Mouse (Mus musculus) layer of hippocampus, postnatal 36 days (tissue): ENCODE results near the gene Ccnd3. TPM values are rescaled to one million over a fixed set of nuclear protein-coding genes. Genes with fewer than 3 reads are reported as not detected.
"Not testable (repeated sequence)": the region's sequence is repeated elsewhere in the genome, so short reads cannot be mapped to it uniquely, and the experiment has no call there.

Source experiments
- DNase-seq, 2 experiments: peaks; one replicate each; pipeline ENCODE4 v3.0.0; 2022
- total RNA-seq, 2 experiments: library from RNA; stranded (reverse); gene quantifications; 2 replicates each; pipeline ENCODE4 v1.2.3; 2021

Gene Ccnd3
- total RNA-seq, 2 experiments from 2014 or later: 35.2 to 44.3 TPM

DNA sequence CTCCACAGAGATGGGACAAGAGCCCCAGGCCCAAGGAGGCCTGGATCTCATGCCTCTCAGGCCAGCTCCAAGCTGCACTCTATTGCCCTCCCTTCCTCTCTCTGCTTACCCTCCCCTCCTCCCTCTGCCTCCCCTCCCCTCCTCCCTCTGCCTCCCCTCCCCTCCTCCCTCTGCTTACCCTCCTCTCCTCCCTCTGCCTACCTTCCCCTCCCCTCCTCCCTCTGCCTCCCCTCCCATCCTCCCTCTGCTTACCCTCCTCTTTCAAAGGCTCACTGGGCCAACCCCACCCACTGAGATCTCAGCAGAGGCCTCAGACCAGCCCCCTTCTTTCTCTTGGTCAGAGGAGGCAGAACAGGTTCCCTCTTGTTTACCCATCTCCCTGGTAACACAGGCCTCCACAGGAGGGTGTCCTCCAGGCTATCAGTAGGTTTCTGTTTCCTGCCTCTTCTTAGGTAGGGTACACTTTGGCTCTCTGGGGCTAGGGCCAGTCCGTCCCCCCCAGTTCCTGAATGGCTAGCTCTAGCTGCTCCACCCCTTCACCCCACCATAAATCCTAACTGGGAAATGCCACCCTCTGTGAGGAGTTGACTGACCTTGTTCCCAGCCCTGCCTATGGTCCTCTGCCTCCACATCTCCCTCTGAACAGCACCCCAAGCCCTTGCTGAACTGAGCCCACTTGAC lies 20.5 kb upstream of the Ccnd3 start:
- DNase-seq: no peak

DNA sequence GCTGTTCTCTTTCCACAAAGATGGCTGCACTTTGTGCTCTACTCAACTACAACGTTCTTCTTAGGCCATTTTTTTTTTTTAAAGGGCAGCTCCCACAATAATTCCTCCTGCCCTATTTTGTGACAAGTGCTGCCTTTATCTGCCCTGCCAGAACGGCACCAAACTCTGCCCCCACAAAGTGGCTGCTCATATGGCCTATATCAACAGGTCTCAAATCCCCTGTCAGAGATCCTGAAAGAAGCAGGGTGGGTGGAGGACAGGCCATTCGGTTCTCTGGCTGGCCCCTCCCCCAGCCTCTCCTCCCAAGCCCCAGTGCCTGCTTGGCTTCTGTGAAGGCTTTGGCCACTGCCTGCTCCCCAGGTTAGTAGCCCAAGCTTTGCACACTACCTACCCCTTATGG lies 19.9 kb upstream of the Ccnd3 start:
- DNase-seq: no peak

DNA sequence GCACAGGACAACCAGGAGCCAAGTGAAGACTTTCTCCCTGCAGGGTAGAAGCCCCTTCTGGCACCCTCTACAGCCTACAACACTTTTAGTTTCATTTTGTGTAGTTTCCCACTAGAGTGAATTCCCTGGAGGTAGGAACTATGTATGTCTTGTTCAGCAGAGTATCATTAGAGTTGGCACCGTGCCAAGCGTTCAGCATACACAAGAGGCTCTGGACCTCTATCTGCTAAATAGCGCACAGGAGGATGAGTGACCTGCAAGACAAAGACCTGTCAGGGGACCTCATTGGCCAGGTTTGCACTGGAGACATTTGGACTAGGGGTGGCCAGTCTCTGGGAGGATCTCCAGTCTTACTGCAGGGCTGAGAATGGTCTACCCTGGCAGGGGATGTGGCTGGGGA lies 19.1 kb upstream of the Ccnd3 start:
- no peak for DNase-seq

DNA sequence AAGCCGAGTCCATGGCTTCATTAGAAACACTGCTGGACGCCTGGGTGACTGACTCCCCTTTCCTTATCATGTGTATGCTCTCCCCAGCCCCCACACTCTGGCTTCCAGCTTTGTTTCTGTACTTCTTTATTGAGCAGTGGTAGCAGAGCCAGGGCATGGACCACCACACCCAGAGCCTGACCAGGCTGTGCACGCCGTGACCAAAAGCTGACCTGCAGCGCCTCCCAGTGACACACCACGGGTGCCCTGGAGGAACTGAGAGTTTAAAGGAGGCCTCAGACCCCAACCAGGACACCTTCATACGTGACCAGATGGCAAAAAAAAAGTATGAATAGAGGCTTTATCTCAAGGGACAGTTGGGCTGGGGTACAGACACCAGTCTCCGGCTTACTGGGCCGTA lies 14.1 kb upstream of the Ccnd3 start:
- DNase-seq: no peak

DNA sequence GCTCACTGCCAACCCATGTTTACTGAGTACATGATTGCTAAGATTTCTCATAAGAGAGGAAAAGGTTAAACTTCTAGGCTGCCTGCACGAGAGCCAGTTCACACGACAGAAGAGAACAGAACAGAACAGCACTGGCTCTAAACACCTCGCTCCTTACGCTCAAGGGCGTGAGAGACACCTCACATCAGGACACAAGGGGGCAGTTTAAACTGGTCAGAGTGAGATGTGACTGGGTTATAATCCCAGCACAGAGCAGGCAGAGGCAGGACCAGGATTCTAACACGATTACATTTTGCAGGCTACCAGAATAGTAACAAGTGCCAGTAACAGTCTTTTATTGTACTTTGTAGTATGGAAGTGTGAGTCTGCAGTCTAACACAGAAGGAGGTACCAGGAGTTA lies 12.1 kb upstream of the Ccnd3 start:
- DNase-seq: no peak

DNA sequence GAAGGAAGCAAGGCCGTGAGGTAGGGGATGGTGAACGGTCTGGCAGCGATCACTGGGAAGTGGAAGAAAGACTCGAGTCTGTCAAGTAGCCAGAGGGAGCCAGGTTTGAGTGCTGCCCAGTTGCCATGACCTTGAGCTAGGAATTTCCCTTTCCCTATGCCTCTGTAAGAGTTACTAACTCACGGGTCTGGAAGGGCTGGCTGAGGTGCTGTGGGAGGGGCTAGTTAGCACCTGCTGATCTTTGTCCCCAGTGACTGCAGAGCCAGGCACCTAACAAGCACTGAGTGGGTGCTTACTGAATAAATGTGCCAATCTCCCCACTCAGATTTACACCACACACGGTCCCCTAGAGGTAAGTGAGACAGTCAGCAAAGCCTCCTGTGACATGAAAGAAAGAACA lies 11.2 kb upstream of the Ccnd3 start:
- no peak for DNase-seq

DNA sequence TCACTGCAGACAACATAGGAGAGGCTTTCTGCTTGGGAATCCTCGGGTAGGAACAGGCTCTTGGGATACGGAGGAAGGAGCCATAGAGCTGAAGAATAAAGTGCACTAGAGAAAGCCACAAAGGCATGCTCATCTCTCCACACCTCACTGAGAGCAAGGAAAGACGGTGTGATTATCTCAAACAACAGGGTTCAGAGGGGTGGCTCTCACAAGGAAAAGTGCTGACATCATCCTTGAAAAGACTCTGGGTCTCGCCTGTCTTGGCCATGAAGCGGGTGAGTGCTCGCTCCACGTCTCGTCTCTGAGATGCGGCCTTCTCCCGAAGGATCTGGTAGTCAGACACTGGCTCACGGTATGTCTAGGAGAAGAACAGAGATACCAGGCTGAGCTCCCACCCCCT lies 10.7 kb upstream of the Ccnd3 start:
- DNase-seq: no peak

DNA sequence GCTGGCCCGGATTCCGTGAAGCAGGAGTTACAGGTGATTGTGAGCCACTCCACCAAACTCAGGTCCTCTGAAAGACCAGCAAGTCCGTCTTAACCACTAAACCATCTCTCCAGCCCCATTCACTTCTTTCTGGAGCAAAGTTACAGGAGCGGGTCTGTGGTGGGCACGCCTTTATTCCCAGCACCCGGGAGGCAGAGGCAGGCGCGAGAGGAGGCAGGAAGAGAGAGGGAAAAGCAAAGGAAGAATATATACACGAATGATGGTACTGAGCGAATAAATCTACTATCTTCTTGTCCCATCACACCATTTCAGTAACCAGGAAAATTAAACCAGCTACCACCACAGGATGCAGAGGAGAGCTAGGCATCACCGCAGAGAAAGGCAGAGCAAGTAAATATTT lies 3.3 kb upstream of the Ccnd3 start:
- DNase-seq: no peak

DNA sequence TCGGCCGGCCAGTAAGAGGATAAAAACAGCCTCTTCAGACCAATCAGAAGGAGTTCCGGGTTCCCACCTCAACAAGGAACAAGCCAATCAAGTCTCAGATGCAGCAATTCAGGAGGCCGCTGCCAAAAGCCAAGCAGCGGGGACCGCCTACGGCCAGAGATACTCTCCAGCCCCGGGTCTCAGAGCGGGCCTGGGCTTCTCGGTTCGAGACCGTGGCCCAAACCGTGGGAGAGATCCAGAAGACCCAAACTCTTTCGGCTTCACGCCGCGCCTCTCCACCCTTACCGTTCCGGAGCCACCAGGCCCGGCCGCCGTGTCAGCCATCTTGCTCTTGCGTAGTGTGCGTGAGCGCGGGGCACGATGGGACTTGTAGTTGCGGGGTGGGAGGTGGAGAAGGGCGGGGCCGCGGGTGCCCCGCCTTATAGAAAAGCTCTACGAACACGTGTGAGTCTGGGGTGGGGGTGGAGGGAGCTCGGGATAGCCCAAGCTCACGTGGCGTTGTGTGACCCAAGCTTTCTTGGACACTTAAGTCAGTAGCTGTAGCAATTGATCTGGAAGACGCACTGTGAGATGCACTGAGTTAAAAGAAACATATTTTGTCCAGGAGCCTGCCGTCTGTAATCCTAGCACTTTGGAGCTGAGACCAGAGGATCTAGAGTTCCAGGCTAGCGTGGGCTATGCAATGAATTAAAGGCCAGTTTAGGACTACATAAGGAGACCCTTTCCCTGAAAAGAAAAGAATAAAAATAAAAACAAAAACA lies 2.7 kb upstream of the Ccnd3 start, which contains the start of gene Taf8:
TSS of gene Taf8 (minus strand) at position 347 of the 761 bp plus-strand sequence.
- DNase-seq: peak; percentile 94 to 95

DNA sequence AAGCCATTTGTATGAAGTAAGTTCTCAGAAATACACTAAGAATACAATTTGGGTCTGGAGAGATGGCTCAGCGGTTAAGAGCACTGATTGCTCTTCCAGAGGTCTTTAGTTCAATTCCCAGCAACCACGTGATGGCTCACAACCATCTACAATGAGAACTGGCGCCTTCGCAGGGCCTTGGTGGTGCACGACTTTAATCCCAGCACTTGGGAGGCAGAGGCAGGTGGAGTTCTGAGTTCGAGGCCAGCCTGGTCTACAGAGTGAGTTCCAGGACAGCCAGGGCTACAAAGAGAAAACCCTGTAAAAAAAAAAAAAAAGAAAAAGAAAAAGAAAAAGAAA lies 2.2 kb upstream of the Ccnd3 start:
- DNase-seq: not testable (repeated sequence)

DNA sequence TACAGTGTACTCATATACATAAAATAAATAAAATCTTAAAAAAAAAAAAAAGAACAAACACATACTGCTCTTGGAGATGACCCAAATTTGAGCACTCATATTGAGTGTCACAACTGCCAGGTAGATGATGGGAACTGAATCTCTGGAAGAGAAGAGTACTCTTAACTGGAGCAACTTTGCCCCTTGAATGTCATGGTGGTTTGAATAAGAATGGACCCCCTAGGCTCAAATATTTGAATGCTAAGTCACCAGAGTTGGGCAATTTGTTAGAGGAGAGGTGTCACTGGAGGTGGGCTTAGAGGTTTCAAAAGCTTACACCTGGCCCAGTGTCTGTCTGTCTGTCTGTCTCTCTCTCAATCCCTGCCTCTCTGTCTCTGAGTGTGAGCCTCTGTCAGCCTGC lies 1.2 kb upstream of the Ccnd3 start:
- no peak for DNase-seq

DNA sequence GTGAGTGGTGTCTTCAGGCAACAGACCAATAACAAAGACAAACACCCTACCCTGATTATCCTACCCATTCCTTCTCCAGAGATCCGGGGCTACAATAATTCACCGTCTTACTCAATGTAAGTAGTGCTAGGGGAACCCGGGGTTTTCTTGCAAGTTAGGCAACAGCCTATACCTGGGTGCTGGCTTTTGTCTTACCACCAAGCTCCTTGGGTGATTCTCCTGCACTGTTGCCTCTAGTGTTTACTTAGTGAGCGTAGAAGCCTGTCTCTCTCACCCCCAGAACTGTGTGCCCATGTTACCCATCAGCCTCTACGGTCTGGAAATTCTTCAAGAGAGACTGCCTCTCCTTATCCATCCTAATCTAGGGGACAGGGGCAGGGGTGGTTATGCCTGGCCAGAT lies 623 bp upstream of the Ccnd3 start:
- no peak for DNase-seq

DNA sequence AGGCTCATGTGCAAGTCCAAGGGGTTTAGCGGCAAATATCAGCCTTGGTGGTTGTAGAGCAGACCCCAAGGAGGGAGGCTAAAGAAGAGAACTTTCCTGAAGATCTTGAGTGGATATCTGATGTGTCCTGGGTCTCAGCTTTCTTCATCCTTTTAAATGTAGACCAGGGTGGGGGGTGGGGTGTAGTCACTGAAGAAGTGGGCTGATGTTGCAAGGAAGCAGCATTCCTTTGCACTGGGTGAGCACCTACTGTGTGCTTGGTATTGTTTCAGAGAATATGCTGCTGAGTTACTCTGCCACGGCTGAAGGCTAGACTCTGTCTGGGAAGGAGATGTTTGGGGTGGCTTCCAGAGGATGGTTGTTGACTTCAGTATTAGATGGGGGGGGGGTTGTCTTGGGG lies 715 bp downstream of the Ccnd3 start:
- DNase-seq: no peak

DNA sequence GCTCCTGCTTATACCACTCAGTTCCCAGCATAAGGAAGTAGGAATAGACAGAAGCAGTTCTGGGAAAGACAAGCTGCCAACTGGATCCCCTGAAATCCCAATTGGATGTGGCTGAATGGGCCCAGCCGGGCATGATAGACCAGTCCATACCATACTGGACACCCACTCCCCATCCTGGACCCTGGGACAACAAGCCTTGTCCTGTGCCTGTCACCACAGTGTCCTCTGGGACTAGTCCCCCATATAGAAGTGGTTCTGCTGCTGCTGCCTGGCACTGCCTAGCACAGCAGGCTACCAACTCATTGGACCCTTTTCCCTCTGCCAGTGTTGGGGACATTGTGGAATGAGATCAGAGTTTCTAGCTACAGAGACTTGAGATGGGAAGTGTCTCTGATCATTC lies 1.2 kb downstream of the Ccnd3 start:
- DNase-seq: no peak

DNA sequence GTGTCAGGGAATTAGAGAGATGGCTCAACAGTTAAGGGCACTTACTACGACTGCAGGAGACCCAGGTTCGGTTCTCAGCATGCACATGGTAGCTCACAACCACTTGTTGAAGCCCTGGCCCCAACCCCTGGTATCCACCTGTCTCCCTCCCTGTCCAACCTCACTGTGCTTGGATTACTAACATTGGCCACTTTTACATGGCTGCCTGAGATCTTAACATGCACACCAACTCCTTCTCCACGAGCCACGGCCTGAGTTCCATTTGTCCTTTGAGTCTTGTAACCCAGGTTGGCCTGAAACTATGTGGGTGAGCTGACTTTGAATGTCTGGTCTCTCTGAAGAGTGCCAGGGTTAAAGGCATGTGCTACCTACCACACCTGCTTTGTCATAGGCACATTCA lies 1.8 kb downstream of the Ccnd3 start:
- DNase-seq: no peak

DNA sequence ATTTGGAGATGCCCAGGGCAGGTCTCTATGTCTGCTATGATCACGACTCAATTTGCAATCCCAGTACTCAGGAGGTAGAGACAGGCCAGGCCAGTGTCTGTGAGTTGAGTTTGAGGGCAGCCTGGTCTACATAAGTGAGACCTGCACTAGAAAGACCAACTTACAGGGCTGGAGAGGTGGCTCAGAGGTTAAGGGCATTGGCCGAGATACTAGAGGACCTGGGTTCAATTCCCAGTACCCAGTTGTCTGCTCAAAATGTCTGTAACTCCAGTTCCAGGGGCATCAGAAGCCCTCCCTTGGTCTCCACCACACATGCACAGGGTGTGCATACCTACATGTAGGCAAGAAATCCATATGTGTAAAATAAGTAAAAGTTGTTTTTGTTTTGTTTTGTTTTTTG lies 2.7 kb downstream of the Ccnd3 start:
- DNase-seq: no peak

DNA sequence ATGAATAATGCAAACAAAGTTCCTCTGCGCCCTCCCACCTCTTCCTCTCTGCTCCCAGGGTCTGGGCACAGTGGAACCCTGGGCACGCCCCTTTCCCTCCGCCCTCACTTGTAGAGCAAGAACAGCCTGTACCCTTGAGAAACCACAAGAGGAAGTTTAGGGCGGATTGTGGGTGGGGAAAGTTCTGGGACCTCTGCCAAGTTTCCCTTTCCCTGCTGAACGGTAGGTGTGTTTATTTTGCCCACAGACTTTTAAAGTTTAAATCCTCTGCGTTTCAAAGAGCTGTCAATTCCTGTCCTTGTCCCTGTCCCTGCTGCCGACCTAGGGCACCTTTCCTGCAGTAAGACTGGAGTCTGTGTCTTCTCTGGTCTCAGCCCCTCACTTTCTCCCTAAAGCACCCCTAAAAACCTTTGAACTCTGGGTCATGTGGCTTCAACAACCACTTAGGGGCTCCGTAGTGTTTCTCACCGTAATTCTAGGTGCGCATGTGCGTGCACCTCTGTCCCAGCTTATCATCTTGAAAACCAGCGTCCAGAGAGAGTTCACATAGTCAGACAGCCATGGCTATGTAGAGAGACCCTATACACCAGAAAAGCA lies 3.3 kb downstream of the Ccnd3 start:
- peak; percentile 80 to 84 for DNase-seq

DNA sequence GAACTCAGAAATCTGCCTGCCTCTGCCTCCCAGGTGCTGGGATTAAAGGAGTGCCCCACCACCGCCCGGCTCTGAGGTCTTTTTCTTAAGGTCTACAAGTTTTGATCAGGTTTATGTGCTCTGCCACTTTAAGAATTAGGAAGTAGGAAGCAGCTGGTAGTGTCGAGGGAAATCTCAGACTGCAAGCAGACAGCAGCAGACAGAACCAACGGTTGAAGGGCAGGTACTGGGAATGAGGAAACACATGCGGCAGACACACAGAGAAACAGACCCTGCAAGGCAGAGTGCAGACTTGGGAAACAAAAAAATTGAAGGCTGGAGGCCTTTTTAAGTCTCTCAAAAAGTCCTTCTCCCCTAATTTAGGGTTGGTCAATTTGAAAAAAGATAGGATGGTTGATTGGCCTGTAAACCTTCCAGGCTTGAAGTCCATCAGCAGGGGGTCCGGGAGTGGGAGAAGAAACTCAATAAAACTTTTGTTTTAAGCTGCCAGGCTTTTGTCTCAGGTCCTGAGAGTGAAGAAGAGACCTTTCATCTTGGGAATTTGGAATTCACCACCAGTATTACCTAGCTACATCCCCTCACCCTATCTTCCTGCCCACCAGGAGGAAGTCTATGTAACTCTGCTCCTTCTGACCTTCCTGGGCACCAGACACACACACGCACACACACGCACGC lies 4.3 kb downstream of the Ccnd3 start:
- no peak for DNase-seq

DNA sequence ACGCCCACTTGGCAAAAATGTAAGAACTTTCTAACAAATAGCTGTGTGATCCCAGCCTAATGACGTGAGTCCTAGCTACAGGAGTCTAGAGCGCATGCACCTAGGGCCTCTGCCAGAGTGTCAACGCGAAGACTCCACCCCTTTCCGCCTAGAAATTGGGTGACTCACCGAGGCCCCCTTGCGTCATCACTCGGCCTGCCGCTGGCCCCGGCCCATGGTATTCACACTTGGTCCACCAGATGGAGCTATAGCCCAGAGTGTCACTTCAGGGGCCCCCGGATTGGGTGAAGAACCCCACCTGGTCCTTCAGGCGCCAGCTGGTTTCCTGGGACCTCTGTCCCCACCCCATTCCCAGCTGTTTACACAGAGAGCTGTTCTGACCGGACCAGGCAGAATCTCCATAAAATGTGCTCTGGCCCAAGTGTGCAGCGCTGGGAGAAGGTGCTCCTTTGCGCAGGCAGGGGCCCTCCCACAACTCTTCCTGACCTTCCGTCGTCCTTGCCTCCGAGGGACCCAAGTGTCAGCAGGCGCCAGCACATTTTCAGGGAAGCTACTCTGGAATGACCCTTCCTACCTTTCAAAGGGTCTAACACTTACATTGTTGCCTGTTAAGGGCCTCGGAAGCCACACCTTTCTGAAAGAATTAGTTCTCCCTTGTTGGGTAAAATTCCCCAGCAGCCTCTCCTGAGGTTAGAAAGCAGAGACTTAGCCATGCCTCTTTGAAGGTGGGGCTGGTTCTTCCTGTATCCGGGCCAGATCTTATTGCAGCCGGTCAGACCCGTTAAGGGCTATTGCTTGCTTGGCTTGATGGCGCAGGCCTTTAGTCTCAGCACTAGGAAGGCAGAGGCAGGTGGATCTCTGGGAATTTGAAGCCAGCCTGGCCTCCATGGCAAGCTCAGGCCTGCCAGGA lies 6.5 kb downstream of the Ccnd3 start:
- peak; percentile 95 to 96 for DNase-seq

DNA sequence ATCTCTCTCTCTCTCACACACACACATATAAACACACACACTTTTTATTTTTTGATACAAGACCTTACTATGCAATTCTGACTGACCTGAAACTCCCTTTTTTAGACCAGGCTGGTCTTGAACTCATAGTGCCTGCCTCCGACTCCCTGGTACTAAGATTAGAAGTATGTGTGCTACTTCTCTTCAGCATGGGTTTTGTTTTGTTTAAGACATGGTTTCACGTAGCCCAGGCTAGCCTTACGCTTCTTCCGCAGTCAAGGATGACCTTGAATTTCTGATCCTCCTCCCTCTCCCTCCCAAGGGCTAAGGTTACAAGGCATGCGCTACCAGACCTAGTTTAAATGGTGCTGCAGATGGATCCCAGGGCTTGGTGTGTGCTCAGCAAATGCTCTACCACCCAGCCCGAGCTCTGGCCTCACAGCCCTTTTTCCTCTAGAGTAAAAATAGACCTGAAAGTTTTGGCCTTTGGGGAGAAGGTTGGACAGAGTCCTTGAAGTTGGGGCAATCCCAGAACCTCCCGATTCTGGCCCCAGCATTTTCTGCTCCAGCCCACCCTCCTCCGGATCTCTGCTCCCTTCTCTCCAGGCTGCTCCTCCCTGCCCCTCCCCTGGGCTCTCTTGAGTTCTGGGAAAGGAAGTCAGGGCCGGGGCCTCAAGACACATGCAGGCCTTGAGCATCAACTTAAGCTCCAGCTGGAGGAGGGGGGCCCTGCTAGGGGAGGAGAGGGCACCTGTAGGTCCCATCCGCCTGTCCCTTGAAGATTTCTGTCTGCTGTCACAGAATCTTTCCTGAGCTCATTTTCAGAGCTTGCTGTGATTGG lies 8.3 kb downstream of the Ccnd3 start:
- DNase-seq: no peak

DNA sequence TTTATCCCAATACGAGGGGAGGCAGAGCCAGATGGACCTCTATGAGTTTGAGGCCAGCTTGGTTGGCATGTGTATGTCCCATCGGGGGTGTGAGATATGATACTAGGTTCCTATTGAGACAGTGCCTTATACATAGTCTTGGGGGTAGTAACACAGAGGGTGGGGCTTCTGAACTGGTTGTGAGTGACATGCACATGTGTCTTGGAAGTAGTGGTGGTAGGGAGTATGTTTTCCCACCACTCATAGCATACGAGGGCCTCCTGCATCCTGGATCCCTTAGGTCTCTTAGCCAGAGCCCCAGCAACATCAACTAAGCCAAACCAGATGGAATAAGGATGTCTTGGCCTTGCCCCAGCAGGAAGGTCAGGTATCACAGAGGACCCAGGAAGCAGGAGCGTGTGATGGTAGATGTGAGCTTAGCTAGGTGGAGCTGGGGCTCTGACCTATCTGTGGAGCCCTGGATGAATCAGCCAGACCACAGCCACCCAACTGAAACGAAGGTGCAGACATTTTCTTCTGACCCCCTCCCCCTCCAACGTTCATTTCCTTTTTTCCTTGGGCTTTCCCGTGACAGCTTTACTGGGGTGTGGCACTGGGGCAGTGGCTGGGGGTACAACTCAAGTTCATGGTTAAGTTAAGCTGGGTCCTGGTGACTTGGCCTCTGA lies 10.5 kb downstream of the Ccnd3 start:
- no peak for DNase-seq
